Mouse (Mus musculus) midbrain, postnatal 0 days (tissue): ENCODE data around the gene Syngr1. TPM values are rescaled to one million over a fixed set of nuclear protein-coding genes. Genes with fewer than 3 reads are reported as not detected.

Source experiments
- ATAC-seq: fragments of 200-750 bp; cut with Nextera tagmentation; 2 replicates; pipeline ENCODE4 v1.8.0; 2017; ENCODE audit warnings: moderate number of reproducible peaks, mild to moderate bottlenecking, moderate TSS enrichment, moderate library complexity; ENCODE audit not compliant: low FRiP score
- DNase-seq: peaks from one replicate; pipeline ENCODE4 v3.0.0-alpha.2; 2015; ENCODE audit warnings: low spot score
- H3K27ac ChIP-seq: fragments of 300-500 bp; sonication (generic); 2 replicates; pipeline ENCODE4 v1.5.1; 2014; ENCODE audit warnings: low read depth, mild to moderate bottlenecking, low read length, mixed read lengths
- H3K27me3 ChIP-seq: fragments of 300-500 bp; sonication (generic); 2 replicates; pipeline ENCODE4 v1.6.1; 2014; ENCODE audit warnings: low read length, control low read depth, mixed read lengths; ENCODE audit not compliant: insufficient read depth
- H3K36me3 ChIP-seq: fragments of 300-500 bp; sonication (generic); 2 replicates; pipeline ENCODE4 v1.6.1; 2014; ENCODE audit warnings: low read length, control low read depth, mixed read lengths; ENCODE audit not compliant: insufficient read depth
- H3K4me1 ChIP-seq: fragments of 300-500 bp; sonication (generic); 2 replicates; pipeline ENCODE4 v1.6.1; 2014; ENCODE audit warnings: mild to moderate bottlenecking, control low read depth, antibody characterized with exemption, low read length, mixed read lengths; ENCODE audit not compliant: insufficient read depth
- H3K4me2 ChIP-seq: fragments of 300-500 bp; sonication (generic); 2 replicates; pipeline ENCODE4 v1.6.1; 2014; ENCODE audit warnings: low read depth, mild to moderate bottlenecking, low read length, mixed read lengths; ENCODE audit not compliant: poor library complexity, severe bottlenecking
- H3K4me3 ChIP-seq: fragments of 300-500 bp; sonication (generic); 2 replicates; pipeline ENCODE4 v1.5.1; 2014; ENCODE audit warnings: low read depth, mild to moderate bottlenecking, low read length, moderate library complexity
- H3K9ac ChIP-seq: fragments of 300-500 bp; sonication (generic); replicated peaks from 2 replicates; pipeline ENCODE4 v1.6.1; 2014; ENCODE audit warnings: mild to moderate bottlenecking, low read length, moderate library complexity, mixed read lengths; ENCODE audit not compliant: poor library complexity, severe bottlenecking
- H3K9me3 ChIP-seq: fragments of 300-500 bp; sonication (generic); 2 replicates; pipeline ENCODE4 v1.6.1; 2016; ENCODE audit warnings: low read length, control low read depth
- CTCF ChIP-seq: IDR thresholded peaks from 2 replicates; pipeline ENCODE4 v1.5.1; 2016; ENCODE audit warnings: antibody characterized with exemption, mild to moderate bottlenecking
- WGBS: fragments of 180-500 bp; shearing (Covaris S2); extraction: QIAGEN DNeasy Blood & Tissue Kit; methylation state at CpG from one replicate; pipeline ENCODE4 v1.1.7; 2014; 5-methylcytosine and 5-hydroxymethylcytosine counted together
- polyA plus RNA-seq: library from polyadenylated mRNA; unstranded; fragments of >200 nt; fragmentation: Nextera tagmentation; extraction: Ambion mirVana; gene quantifications from 2 replicates; pipeline ENCODE4 v1.2.1, GENCODE M21; 2015
- total RNA-seq: library from RNA; depleted of rRNA; stranded (reverse); fragments of >200 nt; gene quantifications from 2 replicates; pipeline ENCODE4 v1.2.3, GENCODE M21; 2014

Gene Syngr1
- total and polyA plus RNA-seq, 2 experiments from 2014 or later = 81.5 to 220 TPM

- ATAC-seq (no peak), DNase-seq (no peak)
- Histone ChIP-seq H3K27ac (no peak overlapping the region), H3K36me3 (no peaks in the 10 kb centered on the region), H3K4me3 (no peak overlapping the region), H3K9ac (no peak overlapping the region), H3K27me3 (no peaks in the 10 kb centered on the region), H3K4me1 (no peaks in the 10 kb centered on the region), H3K9me3 (no peaks in the 10 kb centered on the region), H3K4me2 (no peak overlapping the region)
- 63% methylated on average over 4 of the region's 4 CpGs for WGBS
- no peak for TF ChIP-seq CTCF
Observed at GRCm38 (mm10) chr15:80050093-80050492, 41.0 kb upstream of the Syngr1 start.

DNA sequence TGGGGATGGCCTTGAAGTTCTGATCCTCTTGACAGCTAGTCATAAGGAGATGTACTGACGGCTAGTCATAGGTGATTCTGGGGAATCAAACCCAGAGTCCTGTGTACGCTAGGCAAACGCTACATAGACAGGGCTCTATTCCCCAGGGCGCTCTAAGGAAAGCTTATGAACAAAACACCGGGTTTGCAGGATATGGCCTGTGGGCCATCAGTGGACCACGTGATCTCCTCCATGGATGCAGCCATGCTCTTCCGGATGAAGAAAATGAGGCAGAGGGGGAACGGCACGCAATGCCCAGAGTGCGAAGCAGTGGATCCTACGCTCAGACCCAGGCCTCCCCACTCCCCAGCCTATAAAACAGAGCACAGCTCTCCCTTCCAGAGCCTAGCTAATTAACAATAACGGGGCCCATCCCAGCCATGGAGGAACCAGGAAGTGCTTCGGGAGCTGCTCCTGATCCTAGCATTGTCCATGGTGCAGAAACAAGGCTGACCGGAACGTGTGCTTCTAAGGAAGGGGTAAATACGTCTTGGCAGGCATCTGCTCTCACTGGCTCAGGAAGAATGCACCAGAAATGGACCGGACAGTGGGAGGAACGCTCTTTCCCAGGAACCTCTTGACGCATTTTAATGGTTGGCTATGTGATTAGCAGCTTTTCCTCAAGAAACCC lies 39.9 kb upstream of the Syngr1 start:
- Histone ChIP-seq H3K27ac (no peak overlapping the region), H3K36me3 (no peaks in the 10 kb centered on the region), H3K9me3 (no peaks in the 10 kb centered on the region), H3K4me2 (no peak overlapping the region), H3K4me3 (no peak overlapping the region), H3K27me3 (no peaks in the 10 kb centered on the region), H3K4me1 (no peaks in the 10 kb centered on the region), H3K9ac (no peak overlapping the region)
- TF ChIP-seq CTCF = no peak
- DNase-seq (no peak), ATAC-seq (no peak)
- 80% methylated on average over 19 of the region's 19 CpGs for WGBS

DNA sequence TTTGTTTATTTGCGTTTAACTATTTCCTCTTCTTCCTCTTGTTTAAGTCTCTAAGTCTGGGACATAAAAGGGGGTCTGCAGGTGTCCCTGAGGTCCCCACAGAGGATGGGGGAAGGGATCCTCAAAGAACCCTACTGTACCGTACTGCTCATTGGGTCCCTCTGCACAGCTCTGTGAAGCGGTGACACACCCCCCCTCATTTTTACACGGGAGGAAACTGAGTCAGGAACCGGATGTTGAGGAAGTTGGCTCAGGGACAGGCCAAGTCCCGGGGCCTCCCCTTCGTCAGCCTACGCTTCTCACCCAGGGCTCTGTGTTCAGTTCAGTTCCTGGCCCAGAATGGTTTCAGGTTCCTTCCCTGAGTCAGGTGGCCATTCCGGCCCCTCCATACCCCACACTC lies 39.4 kb upstream of the Syngr1 start:
- no peaks in the 10 kb centered on the region for H3K36me3 ChIP-seq
- H3K9ac ChIP-seq = no peak overlapping the region
- no peaks in the 10 kb centered on the region for H3K4me1 ChIP-seq
- no peaks in the 10 kb centered on the region for H3K9me3 ChIP-seq
- H3K27ac ChIP-seq = no peak overlapping the region
- WGBS = 89% methylated on average over 9 of the region's 9 CpGs
- H3K27me3 ChIP-seq = no peaks in the 10 kb centered on the region
- no peak overlapping the region for H3K4me2 ChIP-seq
- no peak for DNase-seq
- no peak for TF ChIP-seq CTCF
- ATAC-seq = no peak
- no peak overlapping the region for H3K4me3 ChIP-seq

DNA sequence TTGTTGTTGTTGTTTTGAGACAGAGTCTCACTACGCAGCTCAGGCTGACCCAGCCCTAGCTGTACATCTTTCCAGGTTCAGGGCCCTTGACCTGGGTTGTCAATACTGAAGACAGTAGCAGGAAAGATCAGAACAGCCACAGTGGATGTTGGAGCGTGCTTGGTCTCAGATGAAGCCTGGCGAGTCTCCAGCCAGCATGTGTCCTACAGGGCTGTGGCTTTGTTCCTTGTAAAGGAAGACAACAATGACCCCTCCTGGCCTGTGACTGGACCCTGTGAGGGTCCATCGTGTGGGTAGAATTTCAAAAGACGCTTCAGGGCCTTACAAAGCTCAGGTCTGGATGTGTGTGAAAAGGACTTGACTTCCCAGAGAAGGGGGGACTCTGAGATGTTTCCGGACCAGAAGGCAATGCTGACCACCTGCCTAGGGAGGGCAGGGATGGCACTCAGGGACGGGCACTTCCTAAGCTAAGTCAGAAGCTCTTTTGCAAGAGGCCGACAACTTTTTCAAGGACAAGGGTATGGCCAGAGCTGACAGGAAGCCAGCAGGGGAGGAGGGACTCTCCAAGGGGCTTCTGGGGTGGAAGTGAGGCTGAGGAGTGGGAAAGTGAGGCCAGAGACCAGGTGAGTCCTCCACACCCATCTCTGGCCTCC lies 37.6 kb upstream of the Syngr1 start:
- DNase-seq (no peak), ATAC-seq (no peak)
- TF ChIP-seq CTCF = no peak
- no peak overlapping the region for H3K9ac ChIP-seq
- H3K4me3 ChIP-seq = no peak overlapping the region
- no peaks in the 10 kb centered on the region for H3K36me3 ChIP-seq
- no peak overlapping the region for H3K27ac ChIP-seq
- no peak overlapping the region for H3K4me2 ChIP-seq
- H3K9me3 ChIP-seq = no peaks in the 10 kb centered on the region
- no peaks in the 10 kb centered on the region for H3K4me1 ChIP-seq
- 57% methylated on average over 8 of the region's 8 CpGs for WGBS
- H3K27me3 ChIP-seq = no peaks in the 10 kb centered on the region

DNA sequence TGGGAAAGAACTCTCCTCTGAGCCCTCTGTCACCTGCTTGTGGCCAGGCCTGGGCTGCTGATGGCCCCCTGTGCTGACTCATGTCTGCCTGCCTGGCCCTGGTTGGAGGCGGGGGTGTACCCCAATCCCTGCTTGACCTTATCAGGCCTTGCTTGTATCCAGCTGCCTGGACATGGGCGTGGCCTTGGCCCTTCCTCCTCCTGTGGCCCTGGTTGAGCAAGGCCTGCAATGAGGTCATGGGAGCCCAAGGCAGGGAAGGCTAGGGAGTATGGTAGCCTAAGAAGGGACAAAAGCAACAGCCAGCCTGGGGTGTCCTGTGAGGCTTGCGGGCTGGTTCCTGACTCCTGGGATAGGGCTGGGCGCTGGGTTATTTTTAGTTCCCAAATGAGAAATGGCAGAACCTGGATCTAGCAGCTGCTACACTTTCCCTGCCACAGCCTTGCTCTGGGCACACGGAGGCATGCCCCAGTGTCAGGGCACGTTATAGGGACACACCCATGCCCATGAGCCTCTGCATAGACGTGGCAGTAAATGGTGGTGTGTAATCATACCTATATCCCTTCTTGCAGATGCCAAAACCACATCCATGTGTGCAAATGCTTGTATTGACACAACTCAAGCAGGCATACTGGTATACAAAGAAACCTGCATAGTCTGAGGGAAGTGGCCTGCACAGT lies 37.0 kb upstream of the Syngr1 start:
- Histone ChIP-seq H3K27me3 (no peaks in the 10 kb centered on the region), H3K4me1 (no peaks in the 10 kb centered on the region), H3K27ac (no peak overlapping the region), H3K4me2 (no peak overlapping the region), H3K9ac (no peak overlapping the region), H3K36me3 (no peaks in the 10 kb centered on the region), H3K9me3 (no peaks in the 10 kb centered on the region), H3K4me3 (no peak overlapping the region)
- DNase-seq (no peak), ATAC-seq (no peak)
- TF ChIP-seq CTCF = no peak
- 85% methylated on average over 7 of the region's 7 CpGs for WGBS

GRCm38 (mm10) chr15:80058151-80058550 lies 33.0 kb upstream of the Syngr1 start:
- ATAC-seq = no peak
- WGBS = 92% methylated on average over 7 of the region's 7 CpGs
- H3K4me2 ChIP-seq = no peak overlapping the region

More at GRCm38 (mm10) chr15:80058151-80058550, 33.0 kb upstream of the Syngr1 start:
- no peaks in the 10 kb centered on the region for H3K36me3 ChIP-seq
- DNase-seq = no peak
- TF ChIP-seq CTCF = no peak
- no peak overlapping the region for H3K9ac ChIP-seq
- no peaks in the 10 kb centered on the region for H3K4me1 ChIP-seq
- H3K27me3 ChIP-seq = no peaks in the 10 kb centered on the region
- H3K27ac ChIP-seq = no peak overlapping the region
- H3K4me3 ChIP-seq = no peak overlapping the region
- no peaks in the 10 kb centered on the region for H3K9me3 ChIP-seq
